Mouse (Mus musculus) lung, embryonic 14.5 days (tissue): Measurements from ENCODE around the gene Szrd1. TPM values are rescaled to one million over a fixed set of nuclear protein-coding genes. Genes with fewer than 3 reads are reported as not detected.

ENCODE experiments used
- ATAC-seq: fragments of 200-750 bp; cut with Nextera tagmentation; 2 replicates; pipeline ENCODE4 v1.8.0; 2017; ENCODE audit warnings: mild to moderate bottlenecking, moderate TSS enrichment, moderate library complexity; ENCODE audit not compliant: insufficient read depth
- DNase-seq: peaks from one replicate; pipeline ENCODE4 v3.0.0-alpha.2; 2015
- H3K27ac ChIP-seq: fragments of 300-500 bp; sonication (generic); 2 replicates; pipeline ENCODE4 v1.5.1; 2014; ENCODE audit warnings: low read depth, mild to moderate bottlenecking, moderate library complexity
- H3K27me3 ChIP-seq: fragments of 300-500 bp; sonication (generic); 2 replicates; pipeline ENCODE4 v1.6.1; 2014; ENCODE audit warnings: low read length, control low read depth; ENCODE audit not compliant: insufficient read depth
- H3K36me3 ChIP-seq: fragments of 300-500 bp; sonication (generic); 2 replicates; pipeline ENCODE4 v1.6.1; 2014; ENCODE audit warnings: control low read depth; ENCODE audit not compliant: insufficient read depth
- H3K4me1 ChIP-seq: fragments of 300-500 bp; sonication (generic); 2 replicates; pipeline ENCODE4 v1.6.1; 2014; ENCODE audit warnings: antibody characterized with exemption, control low read depth; ENCODE audit not compliant: insufficient read depth
- H3K4me2 ChIP-seq: fragments of 300-500 bp; sonication (generic); 2 replicates; pipeline ENCODE4 v1.6.1; 2014; ENCODE audit warnings: mild to moderate bottlenecking
- H3K4me3 ChIP-seq: fragments of 300-500 bp; sonication (generic); 2 replicates; pipeline ENCODE4 v1.5.1; 2014; ENCODE audit warnings: low read depth, low read length
- H3K9ac ChIP-seq: fragments of 300-500 bp; sonication (generic); 2 replicates; pipeline ENCODE4 v1.6.1; 2014
- H3K9me3 ChIP-seq: fragments of 300-500 bp; sonication (generic); 2 replicates; pipeline ENCODE4 v1.6.1; 2016; ENCODE audit warnings: low read depth, low read length, control low read depth
- CTCF ChIP-seq: IDR thresholded peaks from 2 replicates; pipeline ENCODE4 v1.5.1; 2016; ENCODE audit warnings: antibody characterized with exemption, low read depth
- WGBS: fragments of 180-500 bp; shearing (Covaris S2); extraction: QIAGEN DNeasy Blood & Tissue Kit; methylation state at CpG from one replicate; pipeline ENCODE4 v1.1.7; 2014; 5-methylcytosine and 5-hydroxymethylcytosine counted together
- polyA plus RNA-seq: library from polyadenylated mRNA; unstranded; fragments of >200 nt; fragmentation: Nextera tagmentation; extraction: Ambion mirVana; gene quantifications from 2 replicates; pipeline ENCODE4 v1.2.1, GENCODE M21; 2014

The Szrd1 gene
- polyA plus RNA-seq: 29.8 and 32.5 TPM in 2 replicates

- peak within 1 kb of the TSS; percentile 71 for H3K9ac ChIP-seq
- H3K27ac ChIP-seq: peak within 1 kb of the TSS; percentile 96
- peak within 1 kb of the TSS; percentile 82 for H3K4me2 ChIP-seq
- TF ChIP-seq CTCF: no peak
- peaks cover 13% of the 10 kb centered on the region; the same call in 1 of the 2 replicates for H3K36me3 ChIP-seq
- no peaks in the 10 kb centered on the region for H3K27me3 ChIP-seq
- H3K9me3 ChIP-seq: no peaks in the 10 kb centered on the region
- peak within 1 kb of the TSS; percentile 91 for H3K4me3 ChIP-seq
- peak; percentile 98 for DNase-seq
- peaks cover 31% of the 10 kb centered on the region for H3K4me1 ChIP-seq
- peak; percentile 91 for ATAC-seq
- WGBS: under 1% methylated on average over 63 of the region's 63 CpGs
These were observed at the start of gene Szrd1 for GRCm38 (mm10) chr4:141139116-141139970. TSS of gene Szrd1 (minus strand) at chr4:141139775.

DNA sequence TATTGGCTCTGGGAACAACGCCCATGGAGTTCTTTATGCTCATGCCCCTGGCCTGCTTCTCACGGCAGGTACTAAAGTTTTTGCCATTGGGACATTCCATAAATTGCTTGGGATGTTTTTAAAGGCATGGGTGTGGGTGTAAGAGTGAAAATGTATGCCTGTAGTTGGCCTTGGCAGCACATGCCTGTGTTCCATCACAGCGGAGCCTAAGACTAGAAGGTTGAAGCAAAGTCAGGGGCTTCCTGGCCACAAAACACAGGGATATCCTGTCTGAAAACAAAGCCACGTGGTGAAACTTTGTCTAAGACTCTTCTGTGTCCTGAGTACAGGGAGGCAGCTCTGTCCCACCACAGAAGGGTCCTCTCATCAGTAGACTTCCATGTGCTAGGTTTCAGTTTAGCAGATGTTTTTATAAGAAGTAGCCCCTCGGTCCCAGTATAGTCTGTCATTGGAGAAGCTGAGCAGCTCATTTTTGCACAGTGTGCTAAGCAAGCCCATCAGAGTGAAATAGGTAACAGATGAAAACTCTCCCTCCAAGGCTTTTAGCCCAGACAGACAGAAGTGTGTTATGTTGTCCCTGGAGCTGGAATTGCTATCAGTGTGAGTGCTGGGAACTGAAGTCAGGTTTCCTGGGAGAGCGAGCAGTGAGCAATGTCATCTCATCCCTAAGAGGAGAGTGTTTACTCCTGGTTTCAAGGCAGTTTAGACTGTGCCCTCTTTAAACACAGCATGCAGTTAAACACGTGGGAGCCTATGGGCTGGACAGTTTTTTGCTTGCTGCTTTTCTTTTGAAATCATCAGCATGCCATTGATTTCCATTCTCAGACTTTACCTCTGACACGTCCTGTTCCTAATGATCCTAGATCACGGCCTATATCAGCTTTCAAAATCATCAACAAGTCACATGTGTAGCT lies 47.6 kb upstream of the Szrd1 start:
- Histone ChIP-seq H3K4me2 (no peak overlapping the region), H3K27me3 (no peaks in the 10 kb centered on the region), H3K27ac (no peak overlapping the region), H3K4me3 (no peak overlapping the region), H3K9me3 (no peaks in the 10 kb centered on the region), H3K4me1 (no peaks in the 10 kb centered on the region), H3K9ac (no peak overlapping the region), H3K36me3 (peaks cover 51% of the 10 kb centered on the region)
- ATAC-seq: no peak
- no peak for TF ChIP-seq CTCF
- WGBS: 63% methylated on average over 9 of the region's 9 CpGs
- no peak for DNase-seq

GRCm38 (mm10) chr4:141184426-141184825 lies 44.9 kb upstream of the Szrd1 start:
- no peaks in the 10 kb centered on the region for H3K9me3 ChIP-seq
- H3K4me1 ChIP-seq: no peaks in the 10 kb centered on the region
- peaks cover 53% of the 10 kb centered on the region for H3K36me3 ChIP-seq
- WGBS: 89% methylated on average over 4 of the region's 4 CpGs
- H3K9ac ChIP-seq: no peak overlapping the region
- no peak for ATAC-seq
- no peak for TF ChIP-seq CTCF
- no peak overlapping the region for H3K4me3 ChIP-seq
- no peak overlapping the region for H3K27ac ChIP-seq
- no peak overlapping the region for H3K4me2 ChIP-seq
- DNase-seq: no peak
- H3K27me3 ChIP-seq: no peaks in the 10 kb centered on the region

DNA sequence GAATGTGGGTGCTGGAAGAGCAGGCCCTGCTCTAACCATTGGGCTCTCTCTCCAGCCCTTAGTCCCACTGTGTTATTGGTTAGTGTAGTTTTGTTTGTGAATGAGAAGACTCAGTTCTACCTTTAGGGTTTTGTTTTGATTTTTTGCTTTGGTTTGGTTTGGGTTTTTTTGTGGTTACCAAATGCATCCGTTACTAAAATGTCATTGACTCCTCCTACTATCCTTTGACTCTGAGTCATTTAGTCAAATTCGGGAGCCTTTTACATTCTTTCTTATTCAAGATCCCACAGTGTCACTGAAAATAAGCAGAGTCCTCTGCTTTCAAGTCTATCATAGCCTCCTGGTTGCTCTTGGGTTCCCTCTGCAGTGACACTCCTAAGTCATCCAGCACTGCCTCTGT lies 44.4 kb upstream of the Szrd1 start:
- H3K36me3 ChIP-seq: peaks cover 57% of the 10 kb centered on the region
- WGBS: 92% methylated on average over 2 of the region's 2 CpGs
- ATAC-seq (no peak), DNase-seq (no peak)
- no peak overlapping the region for H3K4me3 ChIP-seq
- no peak overlapping the region for H3K4me2 ChIP-seq
- H3K27me3 ChIP-seq: no peaks in the 10 kb centered on the region
- H3K4me1 ChIP-seq: no peaks in the 10 kb centered on the region
- no peak for TF ChIP-seq CTCF
- H3K9me3 ChIP-seq: no peaks in the 10 kb centered on the region
- H3K27ac ChIP-seq: no peak overlapping the region
- no peak overlapping the region for H3K9ac ChIP-seq

DNA sequence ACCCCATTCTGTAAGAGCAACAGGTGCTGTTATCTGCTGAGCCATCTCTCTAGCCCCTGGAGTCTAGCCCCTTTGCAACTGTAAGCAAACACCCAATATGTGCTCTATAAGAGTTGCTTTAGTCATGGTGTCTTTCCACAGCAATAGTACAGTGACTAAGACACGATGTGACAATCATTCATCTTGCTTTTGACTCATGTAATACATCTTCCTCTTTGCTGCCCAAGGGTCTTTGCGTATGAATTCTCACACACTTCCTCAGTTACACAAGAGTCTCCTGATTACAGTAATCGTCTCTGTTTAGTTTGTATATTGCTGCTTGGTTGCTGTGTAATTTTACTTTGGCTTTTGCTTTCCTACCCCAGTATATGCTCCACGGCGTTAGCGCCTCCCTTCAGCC lies 42.4 kb upstream of the Szrd1 start:
- DNase-seq (no peak), ATAC-seq (no peak)
- WGBS: 89% methylated on average over 6 of the region's 6 CpGs
- no peaks in the 10 kb centered on the region for H3K9me3 ChIP-seq
- H3K36me3 ChIP-seq: peaks cover 67% of the 10 kb centered on the region
- no peak overlapping the region for H3K4me3 ChIP-seq
- TF ChIP-seq CTCF: no peak
- H3K27ac ChIP-seq: no peak overlapping the region
- H3K9ac ChIP-seq: no peak overlapping the region
- no peaks in the 10 kb centered on the region for H3K4me1 ChIP-seq
- H3K27me3 ChIP-seq: no peaks in the 10 kb centered on the region
- H3K4me2 ChIP-seq: no peak overlapping the region

GRCm38 (mm10) chr4:141180831-141181230 lies 41.3 kb upstream of the Szrd1 start:
- H3K36me3 ChIP-seq: peaks cover 74% of the 10 kb centered on the region
- no peak overlapping the region for H3K4me2 ChIP-seq
- 84% methylated on average over 8 of the region's 8 CpGs for WGBS
- H3K9me3 ChIP-seq: no peaks in the 10 kb centered on the region
- H3K4me3 ChIP-seq: no peak overlapping the region
- no peak overlapping the region for H3K27ac ChIP-seq
- no peak for ATAC-seq
- DNase-seq: no peak
- no peaks in the 10 kb centered on the region for H3K27me3 ChIP-seq
- no peak overlapping the region for H3K9ac ChIP-seq
- no peak for TF ChIP-seq CTCF
- no peaks in the 10 kb centered on the region for H3K4me1 ChIP-seq

GRCm38 (mm10) chr4:141178500-141178899 lies 38.9 kb upstream of the Szrd1 start:
- 81% methylated on average over 4 of the region's 4 CpGs for WGBS
- DNase-seq (no peak), ATAC-seq (no peak)

More at GRCm38 (mm10) chr4:141178500-141178899, 38.9 kb upstream of the Szrd1 start:
- Histone ChIP-seq H3K27me3 (no peaks in the 10 kb centered on the region), H3K9ac (no peak overlapping the region), H3K9me3 (no peaks in the 10 kb centered on the region), H3K4me3 (no peak overlapping the region), H3K4me2 (no peak overlapping the region), H3K4me1 (no peaks in the 10 kb centered on the region), H3K27ac (no peak overlapping the region), H3K36me3 (peaks cover 68% of the 10 kb centered on the region)
- TF ChIP-seq CTCF: no peak
